9 mouse cellular contexts compared by ENCODE assay signal in the genomic region with DNA sequence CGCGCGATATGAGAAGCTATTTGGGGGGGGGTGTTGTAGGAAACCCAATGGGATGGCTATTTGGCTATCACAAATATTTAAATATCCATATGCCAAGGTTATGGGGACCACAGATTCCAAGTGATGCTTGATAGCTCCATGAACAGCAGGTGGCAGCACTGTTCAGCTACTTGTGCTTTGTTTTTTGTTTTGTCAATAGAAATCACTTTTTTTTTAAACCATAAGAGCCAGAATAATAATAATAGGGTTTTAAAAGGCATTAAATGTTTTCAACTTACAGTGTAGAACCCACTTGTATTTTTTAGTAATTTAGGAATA.
A peak's percentile ranks its signal among the peaks of the same experiment; 100 is the strongest.
DNase-seq lines count a peak whose midpoint lies in the region; ATAC-seq and TF ChIP-seq lines count a peak whose summit lies in the region.
"Had no signal": no experiment of that assay in that cellular context is flagged by ENCODE, and none has a peak within 500 bp of the region (broad histone marks: within the 10 kb centered on the region; RNA-seq: fewer than 3 reads in every experiment).

No protein-coding gene starts in this region.

- H3K9me3 ChIP-seq in midbrain, postnatal 0 days (ENCODE audit: low read length) = no peaks in the 10 kb centered on the region
- H3K9me3 ChIP-seq in midbrain, embryonic 13.5 days = no peaks in the 10 kb centered on the region

- H3K4me3 ChIP-seq in midbrain, postnatal 0 days (ENCODE audit: low read depth, low read length) = no peak overlapping the region
- H3K4me3 ChIP-seq in midbrain, embryonic 13.5 days (replicated peaks) = no peak overlapping the region

- H3K4me2 ChIP-seq in midbrain, postnatal 0 days (ENCODE audit: low read depth, low read length, poor library complexity, severe bottlenecking) = no peak overlapping the region
- H3K4me2 ChIP-seq in midbrain, embryonic 13.5 days (replicated peaks) = no peak overlapping the region

- H3K4me1 ChIP-seq in midbrain, postnatal 0 days (ENCODE audit: insufficient read depth, low read length) = no peaks in the 10 kb centered on the region
- H3K4me1 ChIP-seq in midbrain, embryonic 13.5 days (replicated peaks) = 0 out of 2 replicates have a peak, but pooled peaks cover 2% of the 10 kb centered on the region

- H3K36me3 ChIP-seq in midbrain, postnatal 0 days (ENCODE audit: insufficient read depth, low read length) = no peaks in the 10 kb centered on the region
- no peaks in the 10 kb centered on the region for H3K36me3 ChIP-seq in midbrain, embryonic 13.5 days
- H3K36me3 ChIP-seq: G1E had no signal

- 80% methylated on average over 3 of the region's 3 CpGs for WGBS in midbrain, postnatal 0 days
- 81% methylated on average over 3 of the region's 3 CpGs for WGBS in midbrain, embryonic 13.5 days

- peak; percentile 66 for TF ChIP-seq CTCF in midbrain, postnatal 0 days (IDR thresholded peaks at IDR 0.05)

- no peak overlapping the region for H3K27ac ChIP-seq in midbrain, postnatal 0 days (ENCODE audit: low read depth, low read length)
- no peak overlapping the region for H3K27ac ChIP-seq in midbrain, embryonic 13.5 days

- no peak overlapping the region for H3K9ac ChIP-seq in midbrain, postnatal 0 days (replicated peaks; ENCODE audit: low read length, poor library complexity, severe bottlenecking)
- no peak overlapping the region for H3K9ac ChIP-seq in midbrain, embryonic 13.5 days (replicated peaks)

- no peaks in the 10 kb centered on the region for H3K27me3 ChIP-seq in midbrain, postnatal 0 days (ENCODE audit: insufficient read depth, low read length)
- no peaks in the 10 kb centered on the region for H3K27me3 ChIP-seq in midbrain, embryonic 13.5 days

- no peak for ATAC-seq in frontal cortex, adult (ENCODE audit: low TSS enrichment)
- no peak for ATAC-seq in midbrain, postnatal 0 days (ENCODE audit: low FRiP score)
- ATAC-seq in midbrain, embryonic 13.5 days = no peak

- peak; percentile 9 to 20 for DNase-seq in frontal cortex, postnatal 25 days (ENCODE audit: low spot score in 2 of 2)
- DNase-seq in midbrain, postnatal 0 days (ENCODE audit: low spot score) = peak; percentile 68
- DNase-seq in cerebellum, adult 8-10 months = peak; percentile 44
- peak; percentile 19 to 39 for DNase-seq in layer of hippocampus, postnatal 14 days (ENCODE audit: low spot score in 2 of 2)
- DNase-seq in B cell, adult 2 months = no peak
- DNase-seq in heart, adult 8-10 months (ENCODE audit: low spot score) = no peak

Comparison
In these comparisons a context has a peak if more than half of its experiments do, and no peak if none do; other contexts are left out.
1. DNase-seq: peak in frontal cortex, postnatal 25 days (2 of 2), midbrain, postnatal 0 days (single experiment), cerebellum, adult 8-10 months (single experiment) and layer of hippocampus, postnatal 14 days (2 of 2); none in B cell, adult 2 months (0 of 2) and heart, adult 8-10 months (single experiment).